Mouse (Mus musculus): Measurements from ENCODE around the gene Nenf.

Gene Nenf

GRCm38 (mm10) chr1:191318686-191319085 lies 692 bp upstream of the Nenf start:
- DNase-seq (ENCODE audit: low spot score in 2 of 2): no peak

DNA sequence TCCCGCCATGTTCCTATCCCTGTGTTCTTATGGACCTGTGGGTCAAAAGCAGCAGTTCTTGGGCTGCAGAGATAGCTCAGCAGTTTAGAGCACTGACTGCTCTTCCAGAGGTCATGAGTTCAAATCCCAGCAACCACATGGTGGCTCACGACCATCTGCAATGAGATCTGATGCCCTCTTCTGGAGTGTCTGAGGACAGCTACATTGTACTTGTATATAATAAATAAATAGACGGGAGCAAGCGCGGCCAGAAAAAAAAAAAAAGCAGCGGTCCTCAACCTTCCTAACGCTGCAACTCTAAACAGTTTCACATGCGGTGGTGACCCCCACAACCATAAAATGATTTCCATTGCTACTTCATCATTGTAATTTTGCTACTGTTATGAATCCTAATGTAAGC lies 1.2 kb downstream of the Nenf start:
- no peak for DNase-seq (ENCODE audit: low spot score in 2 of 2)

- DNase-seq (ENCODE audit: low spot score in 2 of 2): no peak
Observed at GRCm38 (mm10) chr1:191313926-191314325, 4.1 kb downstream of the Nenf start.

- no peak for DNase-seq (ENCODE audit: low spot score in 2 of 2)
Observed at GRCm38 (mm10) chr1:191313158-191313557, 4.8 kb downstream of the Nenf start.

- DNase-seq (ENCODE audit: low spot score in 2 of 2): peak; percentile 80 to 83
Observed at GRCm38 (mm10) chr1:191312513-191312941, 5.5 kb downstream of the Nenf start.

- no peak for DNase-seq (ENCODE audit: low spot score in 2 of 2)
Observed at GRCm38 (mm10) chr1:191311296-191311898, 6.6 kb downstream of the Nenf start.

DNA sequence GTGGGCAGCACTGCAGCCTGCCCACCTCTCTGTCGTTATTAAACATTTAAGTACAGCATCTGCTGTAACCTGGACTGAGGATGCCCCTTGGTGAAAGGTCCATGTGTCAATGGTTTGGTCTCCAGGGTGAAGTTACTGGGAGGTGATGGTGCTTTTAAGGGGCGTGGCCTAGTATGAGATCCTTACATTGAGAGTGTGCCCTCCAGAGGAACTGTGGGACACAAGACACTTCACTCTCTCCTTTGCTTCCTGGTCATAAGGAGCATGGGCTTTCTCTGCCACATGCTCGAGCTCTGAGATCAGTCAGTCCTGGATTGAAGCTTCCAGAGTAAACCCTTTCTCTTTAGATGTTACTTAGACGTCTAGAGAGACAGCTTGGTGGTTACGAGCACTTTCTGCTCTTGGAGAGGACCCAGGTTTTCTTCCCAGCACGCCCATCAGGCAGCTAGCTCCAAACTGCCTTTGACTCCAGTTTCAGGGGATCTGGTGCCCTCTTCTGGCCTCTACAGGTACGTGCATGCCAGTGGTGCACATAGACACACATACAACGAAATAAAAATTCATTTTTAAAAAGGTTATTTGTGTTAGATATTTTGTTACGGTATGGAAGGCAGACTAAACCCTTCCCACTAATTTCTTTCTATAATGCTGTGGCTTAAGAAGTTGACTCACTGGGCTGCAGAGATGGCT lies 10.1 kb downstream of the Nenf start:
- no peak for DNase-seq (ENCODE audit: low spot score in 2 of 2)

DNA sequence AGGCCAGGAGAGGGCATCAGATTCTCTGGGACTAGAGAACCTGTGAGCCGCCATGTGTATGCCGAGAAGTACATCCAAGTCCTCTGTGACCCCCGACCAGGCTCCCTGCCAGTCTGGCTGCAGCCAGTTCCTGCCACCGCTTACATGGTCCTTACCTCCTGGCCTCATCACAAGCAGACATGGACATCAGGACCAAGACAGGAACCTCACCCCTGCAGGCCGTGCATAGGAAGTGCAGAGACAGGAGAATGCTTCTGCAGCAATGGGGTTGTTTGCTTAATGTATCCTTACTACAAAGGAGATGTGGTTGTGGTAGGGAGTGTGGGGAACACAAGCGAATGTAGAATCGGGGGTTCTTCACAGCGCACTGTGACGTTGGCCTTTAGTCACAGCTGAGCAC lies 11.7 kb downstream of the Nenf start:
- no peak for DNase-seq (ENCODE audit: low spot score in 2 of 2)

DNA sequence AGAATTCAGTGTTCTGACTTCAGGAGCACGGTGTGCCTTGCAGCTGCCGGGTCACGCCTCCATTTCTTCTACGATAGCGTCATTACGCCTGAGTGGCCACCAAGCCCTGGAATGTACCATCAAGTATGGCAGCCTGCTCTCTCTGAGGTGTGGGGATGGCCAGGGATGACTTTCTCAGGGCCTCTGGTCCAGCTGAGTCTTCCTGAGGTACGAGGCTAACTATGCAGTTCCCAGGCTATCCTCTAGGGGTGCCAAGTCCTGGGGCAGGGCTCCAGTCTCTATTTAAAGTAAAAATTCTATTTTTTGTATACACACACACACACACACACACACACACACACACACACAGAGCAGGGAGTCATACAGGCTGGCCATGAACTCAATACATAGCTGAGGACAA lies 12.4 kb downstream of the Nenf start:
- DNase-seq (ENCODE audit: low spot score in 2 of 2): peak in 1 of 2 experiments; percentile 16

- DNase-seq (ENCODE audit: low spot score in 2 of 2): no peak
Observed at GRCm38 (mm10) chr1:191304216-191304615, 13.8 kb downstream of the Nenf start.

- DNase-seq (ENCODE audit: low spot score in 2 of 2): no peak
Observed at GRCm38 (mm10) chr1:191303736-191304135, 14.3 kb downstream of the Nenf start.

GRCm38 (mm10) chr1:191301903-191302302 lies 16.1 kb downstream of the Nenf start:
- DNase-seq (ENCODE audit: low spot score in 2 of 2): no peak

- DNase-seq (ENCODE audit: low spot score in 2 of 2): peak; percentile 52 to 64
Observed at GRCm38 (mm10) chr1:191299215-191299942, 18.6 kb downstream of the Nenf start.

DNA sequence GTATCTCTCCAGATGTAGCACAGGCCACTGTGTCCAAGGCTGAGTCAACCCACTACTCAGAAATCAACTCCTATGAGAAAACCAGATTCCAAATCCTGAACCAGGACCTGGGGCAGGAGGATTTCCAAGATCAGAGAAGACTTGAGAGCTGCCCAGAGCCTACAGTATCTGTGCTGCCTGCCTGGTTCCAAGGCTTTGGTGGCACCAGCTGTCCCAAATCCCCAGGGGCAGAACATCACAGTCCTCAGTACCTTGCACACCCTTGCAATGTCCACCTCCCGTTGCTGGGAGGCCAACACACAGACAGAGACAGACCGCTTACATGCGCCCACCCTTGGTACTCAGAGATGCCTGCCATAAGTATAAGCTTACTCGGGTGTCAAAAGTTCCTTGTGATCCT lies 19.7 kb downstream of the Nenf start:
- no peak for DNase-seq (ENCODE audit: low spot score in 2 of 2)

DNA sequence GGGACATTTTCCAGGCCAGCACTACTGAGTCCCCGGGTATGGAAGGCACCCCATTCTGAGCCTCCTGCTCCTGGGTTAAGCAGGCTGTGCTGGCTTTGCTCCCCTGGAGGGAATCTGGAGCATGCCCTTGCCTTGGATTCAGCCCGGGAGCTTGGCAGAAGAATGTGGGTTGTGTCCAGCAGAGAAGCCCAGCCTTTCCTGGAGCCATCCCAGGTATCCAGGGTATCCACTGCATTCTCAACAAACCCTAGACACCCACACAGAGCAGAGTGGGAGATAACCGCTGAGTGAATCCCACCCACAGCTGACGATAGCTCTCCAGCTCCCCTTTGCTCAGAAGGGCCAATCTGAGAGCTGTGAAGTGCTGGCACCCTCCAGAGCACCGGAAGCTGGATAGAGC lies 21.5 kb downstream of the Nenf start:
- peak; percentile 56 to 69 for DNase-seq (ENCODE audit: low spot score in 2 of 2)

- no peak for DNase-seq (ENCODE audit: low spot score in 2 of 2)
Observed at GRCm38 (mm10) chr1:191295784-191296183, 22.2 kb downstream of the Nenf start.

- DNase-seq (ENCODE audit: low spot score in 2 of 2): no peak
Observed at GRCm38 (mm10) chr1:191293996-191294795, 23.8 kb downstream of the Nenf start.

DNA sequence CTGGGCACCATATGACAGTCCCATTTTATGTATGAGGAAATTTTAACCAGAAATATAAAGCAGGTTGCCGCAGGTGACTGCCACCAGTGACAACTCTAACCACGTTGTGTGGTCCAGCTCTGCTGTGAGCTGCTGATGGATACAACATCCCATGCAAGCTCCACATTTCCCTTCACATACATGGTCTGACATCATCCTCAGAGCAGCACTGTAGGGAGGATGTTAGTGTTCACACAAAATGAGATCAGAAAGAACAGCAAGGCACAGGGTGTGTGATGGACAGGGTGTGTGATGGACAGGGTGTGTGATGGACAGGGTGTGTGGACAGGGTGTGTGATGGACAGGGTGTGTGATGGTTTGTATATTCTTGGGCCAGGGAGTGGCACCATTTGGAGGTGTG lies 24.9 kb downstream of the Nenf start:
- no peak for DNase-seq (ENCODE audit: low spot score in 2 of 2)

DNA sequence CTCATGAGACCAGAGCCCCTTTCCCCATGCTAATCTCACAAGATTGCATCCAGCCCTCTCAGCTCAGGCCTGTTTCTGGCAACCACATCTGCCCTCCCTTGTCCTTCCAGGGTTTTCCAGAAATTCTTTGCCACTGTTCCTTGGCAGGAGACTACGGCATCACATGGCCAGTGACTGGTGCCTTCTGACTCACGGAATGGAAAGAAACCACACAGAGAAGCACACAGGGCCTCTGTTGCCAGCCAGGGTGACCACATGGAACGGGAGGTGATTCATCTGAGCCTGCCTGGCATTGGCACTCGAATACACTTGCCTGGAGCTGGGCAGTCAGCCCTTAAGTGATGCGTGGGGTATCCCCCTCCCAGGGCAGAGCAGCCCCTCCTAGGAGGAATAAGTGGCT lies 25.6 kb downstream of the Nenf start:
- peak; percentile 66 to 76 for DNase-seq (ENCODE audit: low spot score in 2 of 2)

- no peak for DNase-seq (ENCODE audit: low spot score in 2 of 2)
Observed at GRCm38 (mm10) chr1:191288762-191289161, 29.2 kb downstream of the Nenf start.

- DNase-seq (ENCODE audit: low spot score in 2 of 2): no peak
Observed at GRCm38 (mm10) chr1:191284502-191284901, 33.5 kb downstream of the Nenf start.

Data from right cerebral cortex, postnatal 10 days (tissue).